Mouse (Mus musculus): ENCODE measurements around the gene Mrpl52.

DNA sequence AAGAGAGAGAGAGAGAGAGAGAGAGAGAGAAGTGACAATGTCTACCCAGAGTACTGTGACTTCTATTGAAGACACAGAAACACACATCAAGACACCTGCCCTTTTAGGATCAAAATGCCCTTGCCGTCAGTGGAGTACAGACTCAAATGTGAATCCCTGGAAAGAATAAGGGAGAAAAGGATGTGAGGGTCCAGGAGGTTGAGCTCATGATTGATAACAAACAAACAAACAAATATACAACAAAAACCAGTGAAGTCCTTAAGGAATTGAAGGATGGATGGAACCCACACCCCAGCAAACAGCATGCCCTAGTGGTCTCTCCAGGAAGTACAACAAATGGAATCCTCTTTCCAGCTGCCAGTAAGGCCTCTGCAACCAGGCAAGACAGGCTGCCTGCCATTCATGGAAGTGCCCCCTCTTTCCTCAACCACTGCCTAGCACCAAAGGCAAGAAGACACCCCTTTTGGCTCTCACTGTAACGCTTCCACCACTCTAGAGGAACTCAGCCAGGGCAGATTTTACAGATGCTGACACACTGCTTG lies 14.0 kb upstream of the Mrpl52 start:
- TF ChIP-seq CTCF (IDR thresholded peaks at IDR 0.05; ENCODE audit: borderline replicate concordance, insufficient read depth, low read depth, low read length) (peak; percentile 71; the same call in 1 of the 2 replicates), POLR2A (IDR thresholded peaks at IDR 0.05; ENCODE audit: borderline replicate concordance, insufficient read depth, low read length) (no peak)
